9 mouse cellular contexts compared by ENCODE assay signal in genomic region chr6:144343338-144343737, GRCm38 (mm10).
DNase-seq lines count a peak whose midpoint lies in the region; ATAC-seq lines count a peak whose summit lies in the region.
"Had no signal": no experiment of that assay in that cellular context is flagged by ENCODE, and none has a peak within 500 bp of the region (broad histone marks: within the 10 kb centered on the region; RNA-seq: fewer than 3 reads in every experiment).

No protein-coding gene starts in this region.

- no peak overlapping the region for H3K4me3 ChIP-seq in intestine, embryonic 15.5 days (replicated peaks)
- H3K4me3 ChIP-seq: embryonic facial prominence, embryonic 15.5 days had no signal

- ATAC-seq in intestine, embryonic 15.5 days = no peak

- no peaks in the 10 kb centered on the region for H3K36me3 ChIP-seq in intestine, embryonic 15.5 days
- H3K36me3 ChIP-seq: embryonic facial prominence, embryonic 15.5 days had no signal

- no peaks in the 10 kb centered on the region for H3K9me3 ChIP-seq in intestine, embryonic 15.5 days
- H3K9me3 ChIP-seq: embryonic facial prominence, embryonic 15.5 days had no signal

- H3K27ac ChIP-seq in intestine, embryonic 15.5 days = no peak overlapping the region
- H3K27ac ChIP-seq: embryonic facial prominence, embryonic 15.5 days had no signal

- H3K4me2 ChIP-seq in intestine, embryonic 15.5 days (replicated peaks) = no peak overlapping the region
- H3K4me2 ChIP-seq: embryonic facial prominence, embryonic 15.5 days had no signal

- 54% methylated on average over 11 of the region's 11 CpGs for WGBS in intestine, embryonic 15.5 days

- no peaks in the 10 kb centered on the region for H3K4me1 ChIP-seq in intestine, embryonic 15.5 days (replicated peaks)
- H3K4me1 ChIP-seq: embryonic facial prominence, embryonic 15.5 days had no signal

- no peaks in the 10 kb centered on the region for H3K27me3 ChIP-seq in intestine, embryonic 15.5 days (replicated peaks)
- H3K27me3 ChIP-seq: embryonic facial prominence, embryonic 15.5 days had no signal

- H3K9ac ChIP-seq in intestine, embryonic 15.5 days = no peak overlapping the region
- H3K9ac ChIP-seq: embryonic facial prominence, embryonic 15.5 days had no signal

- peak; percentile 38 for DNase-seq in adrenal gland, postnatal 14 days
- DNase-seq in adrenal gland, adult 18-20 months (ENCODE audit: low spot score in 2 of 2) = no peak
- peak; percentile 18 to 22 for DNase-seq in kidney, postnatal 4 days
- DNase-seq in kidney, adult 9 months = no peak
- peak; percentile 95 to 96 for DNase-seq in cerebellum, postnatal 10 days
- DNase-seq in layer of hippocampus, postnatal 36 days = peak; percentile 11 to 27
- no peak for DNase-seq in urinary bladder, postnatal 25 days (ENCODE audit: low spot score)

Comparison
In these comparisons a context has a peak if more than half of its experiments do, and no peak if none do; other contexts are left out.
1. DNase-seq: peak in adrenal gland, postnatal 14 days (single experiment), kidney, postnatal 4 days (2 of 2), cerebellum, postnatal 10 days (2 of 2) and layer of hippocampus, postnatal 36 days (2 of 2); none in adrenal gland, adult 18-20 months (0 of 2), kidney, adult 9 months (single experiment) and urinary bladder, postnatal 25 days (single experiment).